Mouse (Mus musculus): ENCODE results near the gene Twf2. TPM values are rescaled to one million over a fixed set of nuclear protein-coding genes. Genes with fewer than 3 reads are reported as not detected.

The Twf2 gene
- polyA plus RNA-seq, 1 experiment from 2014 or later: 45.5 TPM

GRCm38 (mm10) chr9:106232956-106233355 lies 30.0 kb downstream of the Twf2 start:
- no peak overlapping the region for H3K4me2 ChIP-seq (ENCODE audit: low read length)
- WGBS: 90% methylated on average over 3 of the region's 3 CpGs
- ATAC-seq (ENCODE audit: insufficient number of reproducible peaks, insufficient read depth, low FRiP score, low read depth): no peak
- no peaks in the 10 kb centered on the region for H3K27me3 ChIP-seq (ENCODE audit: control insufficient read depth, insufficient read depth, low read length)
- no peak overlapping the region for H3K27ac ChIP-seq (replicated peaks in 1 of 2; ENCODE audit: control insufficient read depth in 1 of 2, insufficient read depth in 1 of 2, low read depth in 2 of 2, low read length in 2 of 2)
- H3K9ac ChIP-seq (ENCODE audit: low read length): no peak overlapping the region
- peaks cover 57% of the 10 kb centered on the region for H3K36me3 ChIP-seq (ENCODE audit: control insufficient read depth, insufficient read depth, low read length)
- H3K9me3 ChIP-seq (ENCODE audit: control insufficient read depth, low read length): no peaks in the 10 kb centered on the region
- H3K4me1 ChIP-seq (ENCODE audit: control insufficient read depth in 2 of 2, insufficient read depth in 2 of 2, low read length in 2 of 2): peaks cover 8 to 13% of the 10 kb centered on the region in 2 experiments
- no peak overlapping the region for H3K4me3 ChIP-seq (ENCODE audit: control insufficient read depth in 1 of 2, insufficient read depth in 1 of 2, low read depth in 1 of 2, low read length in 2 of 2)

- H3K36me3 ChIP-seq (ENCODE audit: control insufficient read depth, insufficient read depth, low read length): peaks cover 67% of the 10 kb centered on the region
- H3K27ac ChIP-seq (replicated peaks in 1 of 2; ENCODE audit: control insufficient read depth in 1 of 2, insufficient read depth in 1 of 2, low read depth in 2 of 2, low read length in 2 of 2): no peak overlapping the region
- H3K9me3 ChIP-seq (ENCODE audit: control insufficient read depth, low read length): no peaks in the 10 kb centered on the region
- H3K4me3 ChIP-seq (ENCODE audit: control insufficient read depth in 1 of 2, insufficient read depth in 1 of 2, low read depth in 1 of 2, low read length in 2 of 2): no peak overlapping the region
- no peak for ATAC-seq (ENCODE audit: insufficient number of reproducible peaks, insufficient read depth, low FRiP score, low read depth)
- H3K4me2 ChIP-seq (ENCODE audit: low read length): no peak overlapping the region
- no peaks in the 10 kb centered on the region for H3K27me3 ChIP-seq (ENCODE audit: control insufficient read depth, insufficient read depth, low read length)
- WGBS: 78% methylated on average over 6 of the region's 6 CpGs
- no peak overlapping the region for H3K9ac ChIP-seq (ENCODE audit: low read length)
- H3K4me1 ChIP-seq (ENCODE audit: control insufficient read depth in 2 of 2, insufficient read depth in 2 of 2, low read length in 2 of 2): peaks cover 8% of the 10 kb centered on the region in 2 experiments
These were observed 31.0 kb downstream of the Twf2 start for GRCm38 (mm10) chr9:106233953-106234352.

GRCm38 (mm10) chr9:106235194-106235830 lies 32.4 kb downstream of the Twf2 start:
- Histone ChIP-seq H3K27me3 (ENCODE audit: control insufficient read depth, insufficient read depth, low read length) (no peaks in the 10 kb centered on the region), H3K36me3 (ENCODE audit: control insufficient read depth, insufficient read depth, low read length) (peaks cover 81% of the 10 kb centered on the region)
- no peak for ATAC-seq (ENCODE audit: insufficient number of reproducible peaks, insufficient read depth, low FRiP score, low read depth)

GRCm38 (mm10) chr9:106236156-106236817 lies 33.4 kb downstream of the Twf2 start:
- Histone ChIP-seq H3K27ac (replicated peaks in 1 of 2; ENCODE audit: control insufficient read depth in 1 of 2, insufficient read depth in 1 of 2, low read depth in 2 of 2, low read length in 2 of 2) (no peak overlapping the region), H3K9me3 (ENCODE audit: control insufficient read depth, low read length) (no peaks in the 10 kb centered on the region), H3K9ac (ENCODE audit: low read length) (no peak overlapping the region), H3K36me3 (ENCODE audit: control insufficient read depth, insufficient read depth, low read length) (peaks cover 90% of the 10 kb centered on the region), H3K4me1 (ENCODE audit: control insufficient read depth in 2 of 2, insufficient read depth in 2 of 2, low read length in 2 of 2) (peaks cover 8% of the 10 kb centered on the region in 2 experiments), H3K27me3 (ENCODE audit: control insufficient read depth, insufficient read depth, low read length) (no peaks in the 10 kb centered on the region), H3K4me2 (ENCODE audit: low read length) (no peak overlapping the region), H3K4me3 (ENCODE audit: control insufficient read depth in 1 of 2, insufficient read depth in 1 of 2, low read depth in 1 of 2, low read length in 2 of 2) (no peak overlapping the region)
- ATAC-seq (ENCODE audit: insufficient number of reproducible peaks, insufficient read depth, low FRiP score, low read depth): no peak
- WGBS: 92% methylated on average over 23 of the region's 23 CpGs

More at GRCm38 (mm10) chr9:106235194-106235830, 32.4 kb downstream of the Twf2 start:
- no peak overlapping the region for H3K4me3 ChIP-seq (ENCODE audit: control insufficient read depth in 1 of 2, insufficient read depth in 1 of 2, low read depth in 1 of 2, low read length in 2 of 2)
- 72% methylated on average over 23 of the region's 23 CpGs for WGBS
- H3K9ac ChIP-seq (ENCODE audit: low read length): no peak overlapping the region
- H3K9me3 ChIP-seq (ENCODE audit: control insufficient read depth, low read length): no peaks in the 10 kb centered on the region
- no peak overlapping the region for H3K4me2 ChIP-seq (ENCODE audit: low read length)
- peak overlapping the region in 1 of 2 experiments; percentile 24; a peak in 1 of 4 replicates for H3K27ac ChIP-seq (replicated peaks in 1 of 2; ENCODE audit: control insufficient read depth in 1 of 2, insufficient read depth in 1 of 2, low read depth in 2 of 2, low read length in 2 of 2)
- peaks cover 8% of the 10 kb centered on the region in 2 experiments for H3K4me1 ChIP-seq (ENCODE audit: control insufficient read depth in 2 of 2, insufficient read depth in 2 of 2, low read length in 2 of 2)

GRCm38 (mm10) chr9:106236818-106237211 lies 33.9 kb downstream of the Twf2 start:
- no peak for ATAC-seq (ENCODE audit: insufficient number of reproducible peaks, insufficient read depth, low FRiP score, low read depth)
- WGBS: 67% methylated on average over 3 of the region's 3 CpGs
- Histone ChIP-seq H3K4me2 (ENCODE audit: low read length) (no peak overlapping the region), H3K36me3 (ENCODE audit: control insufficient read depth, insufficient read depth, low read length) (peaks cover 96% of the 10 kb centered on the region), H3K4me1 (ENCODE audit: control insufficient read depth in 2 of 2, insufficient read depth in 2 of 2, low read length in 2 of 2) (peaks cover 8% of the 10 kb centered on the region in 2 experiments), H3K9ac (ENCODE audit: low read length) (no peak overlapping the region), H3K27me3 (ENCODE audit: control insufficient read depth, insufficient read depth, low read length) (no peaks in the 10 kb centered on the region), H3K27ac (replicated peaks in 1 of 2; ENCODE audit: control insufficient read depth in 1 of 2, insufficient read depth in 1 of 2, low read depth in 2 of 2, low read length in 2 of 2) (no peak overlapping the region), H3K9me3 (ENCODE audit: control insufficient read depth, low read length) (no peaks in the 10 kb centered on the region), H3K4me3 (ENCODE audit: control insufficient read depth in 1 of 2, insufficient read depth in 1 of 2, low read depth in 1 of 2, low read length in 2 of 2) (no peak overlapping the region)

- Histone ChIP-seq H3K27ac (replicated peaks in 1 of 2; ENCODE audit: control insufficient read depth in 1 of 2, insufficient read depth in 1 of 2, low read depth in 2 of 2, low read length in 2 of 2) (no peak overlapping the region), H3K4me3 (ENCODE audit: control insufficient read depth in 1 of 2, insufficient read depth in 1 of 2, low read depth in 1 of 2, low read length in 2 of 2) (no peak overlapping the region), H3K36me3 (ENCODE audit: control insufficient read depth, insufficient read depth, low read length) (peaks cover 100% of the 10 kb centered on the region), H3K9ac (ENCODE audit: low read length) (no peak overlapping the region), H3K27me3 (ENCODE audit: control insufficient read depth, insufficient read depth, low read length) (no peaks in the 10 kb centered on the region), H3K4me2 (ENCODE audit: low read length) (no peak overlapping the region), H3K4me1 (ENCODE audit: control insufficient read depth in 2 of 2, insufficient read depth in 2 of 2, low read length in 2 of 2) (peaks cover 8% of the 10 kb centered on the region in 2 experiments), H3K9me3 (ENCODE audit: control insufficient read depth, low read length) (no peaks in the 10 kb centered on the region)
- WGBS: 84% methylated on average over 8 of the region's 8 CpGs
- ATAC-seq (ENCODE audit: insufficient number of reproducible peaks, insufficient read depth, low FRiP score, low read depth): no peak
These were observed 34.5 kb downstream of the Twf2 start for GRCm38 (mm10) chr9:106237401-106237800.

- Histone ChIP-seq H3K4me1 (ENCODE audit: control insufficient read depth in 2 of 2, insufficient read depth in 2 of 2, low read length in 2 of 2) (peaks cover 8% of the 10 kb centered on the region in 2 experiments), H3K9me3 (ENCODE audit: control insufficient read depth, low read length) (no peaks in the 10 kb centered on the region), H3K27ac (replicated peaks in 1 of 2; ENCODE audit: control insufficient read depth in 1 of 2, insufficient read depth in 1 of 2, low read depth in 2 of 2, low read length in 2 of 2) (no peak overlapping the region), H3K4me2 (ENCODE audit: low read length) (no peak overlapping the region), H3K9ac (ENCODE audit: low read length) (no peak overlapping the region), H3K36me3 (ENCODE audit: control insufficient read depth, insufficient read depth, low read length) (peaks cover 100% of the 10 kb centered on the region), H3K27me3 (ENCODE audit: control insufficient read depth, insufficient read depth, low read length) (no peaks in the 10 kb centered on the region), H3K4me3 (ENCODE audit: control insufficient read depth in 1 of 2, insufficient read depth in 1 of 2, low read depth in 1 of 2, low read length in 2 of 2) (no peak overlapping the region)
- no peak for ATAC-seq (ENCODE audit: insufficient number of reproducible peaks, insufficient read depth, low FRiP score, low read depth)
- WGBS: 89% methylated on average over 10 of the region's 10 CpGs
These were observed 35.0 kb downstream of the Twf2 start for GRCm38 (mm10) chr9:106237878-106238277.

All from heart, embryonic 14.5 days (tissue).